Mouse (Mus musculus) adrenal gland, postnatal 14 days (tissue): ENCODE measurements around the gene Ldhc. TPM values are rescaled to one million over a fixed set of nuclear protein-coding genes. Genes with fewer than 3 reads are reported as not detected.

ENCODE experiments used
- DNase-seq: peaks from one replicate; pipeline ENCODE4 v3.0.0; 2021; ENCODE audit warnings: mixed read lengths
- total RNA-seq: library from RNA; stranded (reverse); gene quantifications from 2 replicates; pipeline ENCODE4 v1.2.3, GENCODE M21; 2021

The Ldhc gene
- total RNA-seq, 1 experiment from 2014 or later = not detected

GRCm38 (mm10) chr7:46918678-46919371, 57.8 kb downstream of the Ldhc start:
- no peak for DNase-seq

- peak; percentile 97 for DNase-seq
These were observed 58.7 kb downstream of the Ldhc start, which contains the start of gene Tsg101 for GRCm38 (mm10) chr7:46919551-46920176. Gene Tsg101 (minus strand): TSS chr7:46919969.

- peak; percentile 22 for DNase-seq
These were observed 61.1 kb downstream of the Ldhc start for GRCm38 (mm10) chr7:46922075-46922474.

Other genes with a start within 250 kb of the Ldhc start
- gene Sergef, start 221.4 kb upstream of the Ldhc start, total RNA-seq = 13.8 and 14.0 TPM in 2 replicates
- gene Tph1, start 188.7 kb upstream of the Ldhc start, total RNA-seq = 0.26 TPM in 1 of 2 replicates, not detected in the other
- gene Saal1, start 150.5 kb upstream of the Ldhc start, total RNA-seq = 8.3 and 9.9 TPM in 2 replicates
- gene Saa3, start 145.5 kb upstream of the Ldhc start, total RNA-seq = 1.4 TPM in 2 replicates
- gene Saa4, start 128.6 kb upstream of the Ldhc start, total RNA-seq = 1.3 and 16.7 TPM in 2 replicates
- 0.85 TPM in 1 of 2 replicates, not detected in the other for gene Saa1, start 118.2 kb upstream of the Ldhc start, total RNA-seq
- gene Saa2, start 109.4 kb upstream of the Ldhc start, total RNA-seq = 0.63 TPM in 1 of 2 replicates, not detected in the other
- 18.7 and 19.0 TPM in 2 replicates for gene Hps5, start 65.1 kb upstream of the Ldhc start, total RNA-seq
- gene Gtf2h1, start 65.1 kb upstream of the Ldhc start, total RNA-seq = 41.1 and 41.3 TPM in 2 replicates
- 529 and 592 TPM in 2 replicates for gene Ldha, start 19.7 kb upstream of the Ldhc start, total RNA-seq
- 90.5 and 92.7 TPM in 2 replicates for gene Tsg101, start 58.8 kb downstream of the Ldhc start, total RNA-seq
- gene Uevld, start 97.3 kb downstream of the Ldhc start, total RNA-seq = 16.7 and 20.1 TPM in 2 replicates
- not detected in 2 replicates for gene Gm9999, start 122.4 kb downstream of the Ldhc start, total RNA-seq
- gene Spty2d1, start 147.2 kb downstream of the Ldhc start, total RNA-seq = 17.5 and 20.0 TPM in 2 replicates
- 21.8 and 29.2 TPM in 2 replicates for gene Tmem86a, start 189.4 kb downstream of the Ldhc start, total RNA-seq